Mouse (Mus musculus): ENCODE measurements around the gene Dusp19.

Dusp19 gene

DNA sequence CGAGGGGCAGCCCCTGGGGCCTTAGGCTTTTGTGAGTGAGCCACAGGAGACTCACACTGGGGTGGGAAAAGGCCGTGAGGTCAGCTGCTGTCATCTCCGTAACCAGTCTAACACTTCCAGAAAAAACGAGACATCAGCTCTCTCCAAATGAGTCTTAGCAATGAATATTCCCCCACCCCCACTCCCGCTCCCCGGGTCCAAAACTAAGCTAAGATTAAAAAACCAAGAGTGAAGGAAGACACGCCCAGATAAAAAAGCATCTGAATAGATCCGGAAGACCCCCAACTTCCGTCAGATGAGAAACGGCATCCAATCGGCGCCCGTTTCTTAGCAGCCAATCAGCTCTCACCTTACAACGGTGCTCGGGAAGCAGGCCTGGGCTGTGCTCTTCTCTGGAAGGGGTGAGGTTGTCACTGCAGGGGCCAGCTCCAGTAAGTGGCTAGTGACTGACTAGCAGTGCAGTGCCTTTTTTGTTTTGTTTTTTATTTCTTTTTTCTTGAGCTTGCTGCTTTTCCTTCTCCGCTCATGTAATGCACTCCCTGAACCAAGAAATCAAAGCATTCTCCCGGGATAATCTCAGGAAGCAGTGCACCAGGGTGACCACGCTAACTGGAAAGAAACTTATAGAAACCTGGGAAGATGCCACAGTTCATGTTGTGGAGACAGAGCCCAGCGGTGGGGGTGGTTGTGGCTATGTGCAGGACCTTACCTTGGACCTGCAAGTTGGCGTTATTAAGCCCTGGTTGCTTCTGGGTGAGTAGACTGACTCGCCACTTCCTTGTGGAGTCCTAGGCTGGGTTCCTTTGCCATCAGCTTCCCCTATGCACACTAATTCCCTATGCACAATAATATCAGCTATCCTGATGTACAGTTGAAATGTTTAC lies at the start of gene Dusp19, which contains the start of gene Nup35:
Gene Dusp19, plus strand, starts transcription at position 192 of the 884 bp plus-strand sequence.
Gene Nup35, plus strand, starts transcription at position 383 of the 884 bp plus-strand sequence.
- DNase-seq (ENCODE audit: low read depth) = peak; percentile 95

DNA sequence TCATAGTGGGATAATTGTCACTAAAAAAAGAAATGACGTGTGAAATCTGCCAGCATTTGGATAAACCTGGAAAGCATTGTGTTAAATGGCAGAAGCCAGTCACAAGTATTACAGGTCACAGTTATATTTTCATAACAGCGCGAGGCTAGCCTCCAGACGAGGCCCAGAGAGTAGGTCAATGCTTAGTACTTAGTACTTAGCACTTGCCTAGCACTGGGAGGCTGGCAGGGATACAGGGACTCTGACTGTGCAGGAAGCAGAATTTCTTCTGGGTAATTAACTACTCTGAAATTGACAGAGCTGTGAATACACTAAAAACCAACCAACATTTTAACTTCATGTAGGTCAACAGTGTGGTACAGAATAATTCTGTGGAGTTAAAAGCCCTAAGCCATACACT lies 49.4 kb upstream of the Dusp19 start:
- DNase-seq (ENCODE audit: low read depth) = no peak

DNA sequence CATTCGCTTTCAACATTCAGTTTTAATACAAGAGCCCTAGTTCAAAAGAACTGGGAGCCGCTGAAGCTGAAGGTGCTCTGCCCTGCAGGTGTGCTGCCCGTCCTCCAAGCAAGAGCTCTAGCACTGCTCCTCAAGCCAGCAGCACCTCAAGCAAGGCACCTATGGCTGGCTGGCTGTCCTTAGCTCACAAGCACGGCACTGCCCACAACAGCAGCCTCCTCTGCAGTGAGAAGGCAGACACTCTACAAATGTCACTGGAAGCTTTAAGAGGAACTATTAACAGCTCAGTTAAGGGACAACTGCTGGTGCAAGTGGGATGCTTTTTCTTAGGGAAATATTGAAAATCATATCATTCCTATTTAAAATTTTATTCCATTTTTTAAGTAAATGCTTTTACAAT lies 46.2 kb upstream of the Dusp19 start:
- no peak for DNase-seq (ENCODE audit: low read depth)

DNA sequence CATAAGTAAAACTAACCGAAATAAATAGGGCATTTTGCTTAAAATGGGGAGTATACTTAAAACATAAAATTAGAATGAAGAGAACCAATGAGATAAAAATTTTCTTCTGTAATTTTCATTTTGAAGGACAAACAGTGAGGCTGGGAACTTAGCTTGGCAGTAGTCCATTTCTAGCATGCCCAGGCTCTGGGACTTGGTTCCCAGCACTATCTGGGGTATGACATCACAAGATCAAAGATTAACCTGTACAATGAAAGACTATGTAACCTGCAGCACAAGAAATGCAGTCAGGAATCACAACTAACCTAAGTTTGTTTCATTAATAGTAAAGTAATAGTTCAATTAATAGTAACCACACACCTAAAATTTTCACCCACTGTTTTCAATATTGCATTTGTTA lies 39.6 kb upstream of the Dusp19 start:
- no peak for DNase-seq (ENCODE audit: low read depth)

DNA sequence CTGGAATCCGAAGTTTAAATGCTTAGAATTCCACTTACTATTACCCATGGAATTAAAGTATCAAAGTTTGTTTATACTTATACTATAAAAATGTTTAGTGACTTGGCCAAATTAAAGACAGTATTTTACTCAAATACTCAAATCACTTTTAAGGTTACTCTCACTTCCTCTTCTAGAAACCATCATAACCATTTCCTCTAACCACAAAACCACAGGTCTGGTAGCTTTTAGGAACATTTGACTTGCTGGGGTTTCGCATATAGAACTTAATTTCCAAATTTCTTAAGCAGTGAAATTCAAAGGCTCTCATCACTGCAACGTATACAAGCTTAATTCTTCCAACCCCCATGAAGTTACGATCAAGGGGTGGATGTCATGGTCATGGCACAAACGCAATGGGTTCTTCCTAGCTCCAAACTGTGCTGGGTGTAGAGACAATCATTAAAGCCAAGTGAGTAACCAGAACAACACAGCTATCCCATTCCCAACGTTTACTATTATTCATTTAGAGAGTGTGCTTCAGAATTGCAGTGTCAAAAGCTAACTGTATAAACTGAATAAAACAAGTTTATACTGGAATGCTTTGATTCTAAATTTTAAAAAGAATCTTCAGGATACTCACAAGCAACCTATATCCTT lies 37.5 kb upstream of the Dusp19 start:
- no peak for DNase-seq (ENCODE audit: low read depth)

DNA sequence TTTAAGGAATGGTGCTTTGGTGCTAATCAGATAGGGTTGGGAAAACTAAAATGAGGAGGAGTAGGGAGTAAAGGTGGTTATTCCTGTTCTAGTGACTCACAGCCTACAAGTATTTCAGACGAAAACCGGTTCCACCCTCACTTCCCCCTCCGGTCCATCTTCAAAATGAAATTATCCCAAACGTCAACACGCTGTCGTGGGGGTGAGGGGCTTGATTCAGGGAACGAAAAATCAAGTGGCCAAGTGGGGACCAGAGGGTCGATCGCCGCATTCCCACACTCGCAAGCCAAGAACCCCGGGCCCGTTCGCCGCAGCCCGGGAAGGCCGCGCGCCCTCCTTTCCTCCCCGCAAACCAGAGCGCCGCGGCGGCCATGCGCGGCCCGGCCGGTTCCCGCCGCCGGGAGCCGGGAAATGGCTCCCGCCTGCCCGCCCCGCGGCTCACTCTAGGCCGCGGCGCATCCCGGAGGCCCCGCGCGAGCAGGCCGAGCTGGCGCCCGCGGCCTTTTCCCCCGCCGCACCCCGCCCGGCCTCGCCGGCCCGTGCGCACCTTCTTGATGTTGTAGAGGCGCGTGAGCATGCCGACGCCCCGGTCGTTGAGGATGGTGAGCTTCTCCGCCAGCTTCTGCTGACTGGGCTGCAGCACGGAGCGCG lies 36.4 kb upstream of the Dusp19 start:
- peak; percentile 59 for DNase-seq (ENCODE audit: low read depth)

DNA sequence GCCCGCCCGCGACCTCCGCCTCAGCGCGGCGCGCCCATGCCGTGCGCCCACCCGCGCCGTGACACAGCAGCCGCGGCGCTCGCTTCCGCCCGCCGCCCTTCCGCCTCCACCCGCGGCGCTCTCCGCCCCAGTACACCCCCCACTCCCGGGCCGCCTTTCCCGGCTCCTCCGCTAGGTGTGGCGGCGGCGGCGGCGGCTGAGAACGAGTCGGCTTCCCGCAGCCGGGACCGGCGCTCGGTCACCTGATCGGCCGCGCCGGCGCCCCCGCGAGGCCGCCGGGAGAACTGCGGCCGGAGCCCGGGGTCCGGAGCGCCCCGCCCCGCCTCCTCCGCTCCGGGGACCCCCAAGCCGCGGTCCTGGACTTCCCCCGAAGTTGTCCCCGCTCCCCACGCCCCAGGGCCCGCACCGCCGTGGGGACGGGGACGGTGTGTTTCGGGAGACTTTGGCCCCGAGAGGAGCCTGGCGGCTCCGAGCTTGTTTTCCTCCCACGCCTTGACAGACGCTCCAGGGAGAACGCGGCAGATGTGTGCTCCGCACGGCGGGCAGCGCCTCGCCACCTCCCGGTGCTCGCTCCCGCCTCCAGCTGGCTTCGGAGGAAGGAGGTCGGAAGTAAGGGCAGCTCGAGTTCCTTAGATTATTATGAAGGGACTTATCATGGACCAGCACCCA lies 35.7 kb upstream of the Dusp19 start, which contains the start of gene Nckap1:
Gene Nckap1, minus strand, starts transcription at position 338 of the 669 bp plus-strand sequence.
- peak; percentile 94 for DNase-seq (ENCODE audit: low read depth)

DNA sequence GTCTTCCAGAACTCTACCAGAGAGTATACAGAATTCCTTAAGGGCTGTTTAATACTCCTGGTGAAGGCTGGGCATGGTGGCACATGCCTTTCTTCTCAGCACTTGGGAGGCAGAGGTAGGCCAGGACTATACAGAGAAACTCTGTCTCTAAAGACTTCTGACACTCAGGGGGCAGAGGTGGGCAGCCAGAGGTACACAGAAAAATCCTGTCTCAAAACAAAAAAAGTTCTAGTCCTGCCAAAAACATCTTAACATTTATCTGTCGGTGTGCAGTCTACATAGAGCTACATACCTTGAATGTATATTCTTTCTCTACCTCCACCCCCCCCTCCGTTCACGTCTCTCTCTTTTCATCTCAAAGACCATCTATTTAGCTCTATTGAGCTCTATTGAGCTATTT lies 34.5 kb upstream of the Dusp19 start:
- DNase-seq (ENCODE audit: low read depth) = no peak

DNA sequence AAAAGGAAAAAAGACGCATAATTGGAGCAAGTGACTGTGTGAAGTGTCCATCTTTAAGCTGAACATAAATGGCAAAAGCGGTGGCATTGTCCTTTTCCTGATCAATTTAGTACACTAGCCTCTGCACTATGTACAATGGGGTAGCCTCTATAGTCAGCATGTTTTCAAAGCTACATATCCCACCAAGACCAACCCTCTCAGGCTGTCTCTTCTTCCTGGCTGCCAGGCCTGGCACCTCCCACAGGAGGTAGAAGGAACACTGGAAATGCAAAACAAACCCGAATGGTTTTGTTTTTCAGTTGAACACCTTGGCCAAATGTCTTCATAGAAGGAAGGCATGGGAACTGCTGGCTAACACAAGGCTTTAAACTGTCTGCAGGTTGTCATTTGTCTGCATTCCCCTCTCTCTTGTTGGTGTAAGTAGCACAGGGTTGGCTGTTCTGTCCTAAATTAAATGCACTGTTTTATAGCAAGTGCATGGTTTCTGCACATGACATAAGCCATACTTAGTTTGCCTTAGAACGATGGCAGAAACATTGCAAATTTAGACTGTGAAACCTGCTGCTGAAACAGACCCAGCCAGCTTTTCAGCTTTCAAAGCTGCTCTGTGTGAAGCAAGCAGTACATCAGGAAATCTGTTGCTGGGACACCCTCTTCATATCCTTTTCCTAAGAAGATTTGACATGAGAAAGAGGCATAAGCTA lies 22.5 kb upstream of the Dusp19 start:
- no peak for DNase-seq (ENCODE audit: low read depth)

DNA sequence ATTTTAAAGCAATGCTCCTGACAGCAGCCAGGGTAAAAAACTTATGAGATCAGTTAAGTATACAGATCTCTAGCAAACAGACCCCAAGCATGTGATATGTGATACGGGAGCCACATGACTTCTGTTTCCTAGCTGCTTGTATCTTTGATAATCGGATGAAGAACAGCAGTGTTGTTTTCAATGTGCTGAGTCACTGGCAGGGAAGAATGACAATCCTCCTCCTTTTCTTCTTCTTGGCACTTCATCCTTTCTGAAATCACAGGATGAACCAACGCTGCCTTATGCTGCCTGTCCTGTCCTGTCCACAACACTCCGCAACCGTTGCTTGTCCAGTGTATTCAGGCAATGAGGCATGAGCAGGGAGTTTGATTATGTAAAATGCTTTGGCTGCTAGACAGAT lies 19.9 kb upstream of the Dusp19 start:
- DNase-seq (ENCODE audit: low read depth) = peak; percentile 36

DNA sequence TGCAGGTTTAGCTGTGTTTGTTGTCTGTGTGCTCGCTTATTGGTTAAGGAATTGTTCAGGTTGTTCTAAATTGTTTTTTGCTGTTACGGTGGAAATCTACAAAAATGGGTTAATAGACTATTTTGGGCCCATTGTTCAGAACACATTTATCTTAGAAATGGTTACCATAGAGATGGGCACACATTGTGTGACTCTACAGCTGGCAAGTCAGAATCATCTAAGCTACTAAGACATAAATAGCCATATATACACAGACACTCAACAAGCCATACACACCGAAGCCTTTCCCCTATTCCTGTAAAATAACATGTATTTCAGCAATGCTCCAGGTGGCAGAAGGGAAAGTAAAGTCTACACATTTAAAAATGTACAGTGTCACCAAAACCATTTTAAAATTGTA lies 17.0 kb upstream of the Dusp19 start:
- no peak for DNase-seq (ENCODE audit: low read depth)

DNA sequence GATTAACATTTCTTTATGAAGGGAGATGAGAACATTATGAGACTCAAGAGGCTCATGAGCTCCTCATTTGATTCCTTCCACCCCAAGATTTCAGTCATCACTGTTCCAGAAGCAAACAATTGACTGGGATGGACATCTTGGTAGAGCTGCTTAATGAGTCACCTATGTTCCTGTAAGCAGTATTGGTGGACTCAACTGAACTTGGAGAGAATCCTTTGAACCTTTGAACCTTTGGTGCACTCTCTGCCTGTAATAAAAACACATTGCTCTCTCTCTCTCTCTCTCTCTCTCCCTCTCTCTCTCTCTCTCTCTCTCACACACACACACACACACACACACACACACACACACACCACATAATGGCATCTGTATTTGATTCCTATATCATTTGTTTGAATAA lies 16.2 kb upstream of the Dusp19 start:
- no peak for DNase-seq (ENCODE audit: low read depth)

DNA sequence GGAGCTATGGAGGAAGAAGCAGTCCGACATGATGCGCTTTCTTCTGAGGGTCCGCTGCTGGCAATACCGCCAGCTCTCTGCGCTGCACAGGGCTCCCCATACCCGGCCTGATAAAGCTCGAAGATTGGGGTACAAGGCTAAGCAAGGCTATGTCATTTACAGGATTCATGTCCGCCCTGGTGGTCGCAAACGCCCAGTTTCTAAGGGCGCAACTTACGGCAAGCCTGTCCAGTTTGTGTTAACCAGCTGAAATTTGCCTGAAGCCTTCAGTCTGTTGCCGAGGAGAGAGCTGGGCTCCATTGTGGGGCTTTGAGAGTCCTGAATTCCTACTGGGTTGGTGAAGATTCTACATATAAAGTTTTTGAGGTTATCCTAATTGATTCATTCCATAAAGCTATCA lies 14.1 kb upstream of the Dusp19 start:
- no peak for DNase-seq (ENCODE audit: low read depth)

DNA sequence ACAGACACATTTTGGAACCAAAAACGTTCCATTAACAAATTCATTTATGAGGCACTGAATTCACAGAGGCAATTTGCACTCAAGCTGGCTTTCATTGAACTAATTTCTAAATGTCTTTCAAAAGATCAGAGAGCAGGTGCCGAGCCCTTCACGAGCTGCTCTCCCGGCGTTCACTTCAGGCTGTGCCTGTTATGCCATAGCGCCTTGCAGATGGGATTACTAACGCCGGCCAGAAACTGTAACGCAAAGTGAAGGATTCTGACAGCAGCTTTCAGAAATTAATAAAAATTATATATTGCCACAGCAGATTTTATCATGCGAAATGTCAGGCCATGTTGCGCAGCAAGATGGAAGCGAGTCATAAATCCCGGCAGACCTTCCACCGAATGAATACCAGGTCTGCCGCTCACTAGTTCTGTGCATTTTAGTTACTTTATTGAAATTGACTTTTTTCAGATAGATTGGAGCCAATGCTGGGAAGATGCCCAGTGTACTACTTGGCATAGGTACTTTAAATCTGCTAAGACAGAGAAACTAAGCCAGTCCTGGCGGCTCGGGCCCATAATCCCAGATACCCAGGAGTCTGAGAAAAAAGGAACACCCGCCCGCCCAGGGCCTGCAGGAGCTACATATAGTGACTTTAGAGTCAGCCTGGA lies 12.9 kb upstream of the Dusp19 start:
- DNase-seq (ENCODE audit: low read depth) = no peak

DNA sequence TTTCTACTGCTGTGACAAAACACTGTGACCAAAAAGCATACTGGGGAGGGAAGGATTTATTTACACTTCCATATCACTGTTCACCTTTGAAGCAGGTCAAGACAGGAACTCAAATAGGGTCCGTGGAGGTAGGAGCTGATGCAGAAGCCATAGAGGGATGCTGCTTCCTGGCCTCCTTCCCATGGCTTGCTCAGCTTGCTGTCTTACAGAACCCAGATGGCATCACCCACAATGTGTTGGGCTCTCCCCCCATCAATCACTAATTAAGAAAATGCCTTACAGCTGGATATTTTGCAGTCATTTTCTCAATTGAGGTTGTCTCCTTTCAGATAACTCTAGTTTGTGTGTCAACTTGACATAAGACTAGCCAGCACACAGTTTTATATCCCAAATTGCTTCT lies 4.6 kb upstream of the Dusp19 start:
- no peak for DNase-seq (ENCODE audit: low read depth)

DNA sequence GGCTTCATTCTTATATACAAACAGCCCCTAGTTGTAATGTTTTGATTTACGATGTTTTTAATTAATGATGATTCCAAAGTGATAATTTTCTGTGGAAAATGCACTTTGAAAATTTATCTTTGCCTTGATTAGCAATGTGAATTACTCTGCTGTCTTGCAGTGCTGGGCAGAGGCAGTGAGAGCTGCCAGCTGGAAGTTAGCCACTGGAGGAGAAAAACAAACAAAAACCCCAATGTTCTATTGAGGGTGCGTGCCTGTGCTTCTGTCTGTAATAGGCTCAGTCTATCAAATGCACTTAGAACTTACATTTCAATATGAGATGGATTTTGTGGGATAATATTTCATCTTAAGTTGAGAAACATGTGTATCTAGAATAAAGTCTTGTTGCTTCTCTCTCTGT lies 4.0 kb upstream of the Dusp19 start:
- peak; percentile 54 for DNase-seq (ENCODE audit: low read depth)

DNA sequence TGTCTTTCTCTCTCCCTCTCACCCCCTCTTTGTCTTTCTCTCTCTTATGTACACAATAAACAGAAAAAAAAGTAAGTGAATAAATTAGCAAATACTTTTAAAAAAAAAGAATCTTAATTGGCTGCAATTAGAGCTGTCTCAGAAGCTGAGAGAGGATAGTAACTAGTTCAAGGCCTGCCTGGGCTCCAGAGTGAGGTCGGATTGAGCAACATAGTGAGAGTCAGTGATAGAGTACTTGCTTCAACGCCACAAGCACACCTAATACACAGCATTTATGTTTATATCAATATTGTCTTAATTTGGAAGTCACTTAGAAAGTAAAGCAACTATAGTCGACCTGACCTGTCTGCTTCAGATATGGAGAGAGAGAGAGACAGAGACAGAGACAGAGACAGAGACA lies 2.1 kb downstream of the Dusp19 start:
- no peak for DNase-seq (ENCODE audit: low read depth)

DNA sequence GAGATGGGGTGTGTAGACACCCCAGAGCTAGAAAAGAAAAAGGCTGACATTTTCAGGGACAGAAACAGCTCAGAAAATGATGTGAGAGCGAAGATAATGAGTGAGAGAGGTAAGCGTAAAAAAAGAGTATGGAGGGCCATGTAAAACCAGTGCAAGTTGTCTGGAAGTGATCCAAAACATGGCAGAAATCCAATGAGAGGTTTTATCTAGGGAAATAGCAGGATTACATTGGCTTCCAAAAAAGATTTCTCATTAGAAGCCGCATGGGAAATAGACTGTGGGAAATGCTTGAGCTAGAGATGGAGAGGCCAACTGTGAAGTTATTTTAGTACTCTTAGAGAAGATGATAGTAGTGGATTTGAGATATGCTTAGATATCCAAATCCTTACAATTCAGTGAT lies 5.1 kb downstream of the Dusp19 start:
- no peak for DNase-seq (ENCODE audit: low read depth)

DNA sequence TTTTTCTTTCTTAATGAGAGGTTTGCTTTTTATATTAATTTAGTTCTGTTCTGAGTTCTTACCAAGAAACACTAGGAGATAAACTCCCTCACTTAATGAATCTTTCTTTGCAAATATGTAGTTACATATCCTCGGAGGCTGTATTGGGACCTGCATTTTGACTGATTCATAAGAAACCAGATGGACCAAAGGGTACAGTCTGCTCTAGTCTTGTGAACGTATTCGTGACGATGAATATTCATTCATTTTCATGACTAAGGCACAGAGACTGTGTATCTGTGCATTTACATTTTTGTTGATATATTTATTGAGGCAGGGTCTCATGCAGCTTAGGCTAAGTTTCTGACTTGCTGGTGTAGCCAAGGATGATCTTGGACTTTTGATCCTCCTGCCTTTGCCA lies 7.7 kb downstream of the Dusp19 start:
- DNase-seq (ENCODE audit: low read depth) = no peak

DNA sequence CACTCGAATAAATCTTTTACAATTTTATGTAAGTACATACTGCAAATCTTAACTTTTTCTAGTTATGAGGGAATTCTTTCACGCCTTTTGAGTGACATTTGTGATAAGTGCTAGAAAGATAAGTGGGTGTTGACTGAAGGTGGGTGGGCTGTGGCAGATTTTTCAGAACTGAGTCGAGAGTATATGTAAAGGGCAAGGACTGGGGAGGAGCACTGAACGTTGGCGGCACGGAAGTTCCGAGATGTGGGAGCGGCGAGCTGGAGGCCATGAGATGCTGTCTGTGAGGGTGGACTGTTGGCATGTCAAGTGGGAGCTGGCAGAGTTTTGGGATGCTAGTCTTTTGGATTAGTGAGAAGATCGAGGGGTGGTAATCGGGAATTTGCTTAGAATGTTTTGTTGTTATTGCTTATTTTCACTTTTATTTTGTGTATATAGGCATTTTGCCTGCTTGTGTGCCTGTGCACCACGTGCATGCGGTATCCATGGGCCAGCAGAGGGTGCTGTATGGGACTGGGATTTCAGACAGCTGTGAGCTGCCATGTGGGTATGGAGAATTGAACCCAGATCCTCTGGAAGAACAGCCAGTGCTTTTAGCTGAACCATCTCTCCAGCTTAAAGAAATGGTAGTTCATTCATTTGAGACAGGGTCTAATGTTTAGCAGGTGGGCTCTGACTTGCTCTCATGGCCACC lies 15.6 kb downstream of the Dusp19 start:
- no peak for DNase-seq (ENCODE audit: low read depth)
